Mouse (Mus musculus): ENCODE results near the gene Cckbr.

Gene Cckbr

GRCm38 (mm10) chr7:105487104-105487876 is 61.8 kb downstream of the Cckbr start:
- in situ Hi-C loops (cut with MboI; ENCODE audit: low sequenced_read_pairs): no loop called here

GRCm38 (mm10) chr7:105497881-105498280 is 72.3 kb downstream of the Cckbr start:
- in situ Hi-C loops (cut with MboI; ENCODE audit: low sequenced_read_pairs): no loop called here

GRCm38 (mm10) chr7:105498854-105499492 is 73.4 kb downstream of the Cckbr start:
- in situ Hi-C loops (cut with MboI; ENCODE audit: low sequenced_read_pairs): no loop called here

GRCm38 (mm10) chr7:105499676-105500075 is 74.1 kb downstream of the Cckbr start:
- in situ Hi-C loops (cut with MboI; ENCODE audit: low sequenced_read_pairs): no loop called here

- in situ Hi-C loops (cut with MboI; ENCODE audit: low sequenced_read_pairs): no loop called here
Measured at GRCm38 (mm10) chr7:105501984-105502383, 76.5 kb downstream of the Cckbr start.

- in situ Hi-C loops (cut with MboI; ENCODE audit: low sequenced_read_pairs): no loop called here
Measured at GRCm38 (mm10) chr7:105507257-105507656, 81.7 kb downstream of the Cckbr start.

- in situ Hi-C loops (cut with MboI; ENCODE audit: low sequenced_read_pairs): no loop called here
Measured at GRCm38 (mm10) chr7:105510143-105510542, 84.6 kb downstream of the Cckbr start.

- in situ Hi-C loops (cut with MboI; ENCODE audit: low sequenced_read_pairs): no loop called here
Measured at GRCm38 (mm10) chr7:105513845-105514291, 88.3 kb downstream of the Cckbr start.

- in situ Hi-C loops (cut with MboI; ENCODE audit: low sequenced_read_pairs): no loop called here
Measured at GRCm38 (mm10) chr7:105514561-105514960, 89.0 kb downstream of the Cckbr start.

- in situ Hi-C loops (cut with MboI; ENCODE audit: low sequenced_read_pairs): no loop called here
Measured at GRCm38 (mm10) chr7:105515178-105515577, 89.6 kb downstream of the Cckbr start.

- in situ Hi-C loops (cut with MboI; ENCODE audit: low sequenced_read_pairs): no loop called here
Measured at GRCm38 (mm10) chr7:105516669-105517360, 91.3 kb downstream of the Cckbr start.

- in situ Hi-C loops (cut with MboI; ENCODE audit: low sequenced_read_pairs): no loop called here
Measured at GRCm38 (mm10) chr7:105519336-105519735, 93.8 kb downstream of the Cckbr start.

- in situ Hi-C loops (cut with MboI; ENCODE audit: low sequenced_read_pairs): no loop called here
Measured at GRCm38 (mm10) chr7:105519771-105520170, 94.2 kb downstream of the Cckbr start.

GRCm38 (mm10) chr7:105520201-105520600 is 94.7 kb downstream of the Cckbr start:
- in situ Hi-C loops (cut with MboI; ENCODE audit: low sequenced_read_pairs): no loop called here

Measured in CH12F3 (cell line).